Mouse (Mus musculus) neural tube, embryonic 10.5 days (tissue): Measurements from ENCODE around the gene Ch25h.

Source experiments
- DNase-seq: peaks from one replicate; pipeline ENCODE4 v3.0.0-alpha.2; 2017; ENCODE audit warnings: low spot score; ENCODE audit errors: extremely low spot score

Gene Ch25h

DNA sequence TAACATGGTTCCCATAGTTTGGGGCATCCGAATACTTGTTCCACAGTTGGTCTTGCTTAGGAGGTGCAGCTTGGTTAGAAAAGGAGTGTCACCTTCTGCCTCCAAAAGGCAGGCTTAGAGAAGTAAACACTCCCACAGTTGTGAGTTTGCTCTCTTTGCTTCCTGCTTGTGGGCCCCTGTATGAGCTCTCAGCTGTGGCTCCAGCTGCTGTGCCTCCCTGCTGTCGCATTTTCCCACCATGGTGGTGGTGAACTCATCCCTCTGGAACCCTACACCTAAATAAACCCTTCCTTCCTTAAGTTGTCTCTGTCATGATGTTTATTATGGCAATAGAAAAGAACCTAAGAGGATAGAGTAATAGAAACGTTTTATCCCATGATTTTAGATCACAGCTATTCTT is 6.2 kb downstream of the Ch25h start:
- no peak for DNase-seq

DNA sequence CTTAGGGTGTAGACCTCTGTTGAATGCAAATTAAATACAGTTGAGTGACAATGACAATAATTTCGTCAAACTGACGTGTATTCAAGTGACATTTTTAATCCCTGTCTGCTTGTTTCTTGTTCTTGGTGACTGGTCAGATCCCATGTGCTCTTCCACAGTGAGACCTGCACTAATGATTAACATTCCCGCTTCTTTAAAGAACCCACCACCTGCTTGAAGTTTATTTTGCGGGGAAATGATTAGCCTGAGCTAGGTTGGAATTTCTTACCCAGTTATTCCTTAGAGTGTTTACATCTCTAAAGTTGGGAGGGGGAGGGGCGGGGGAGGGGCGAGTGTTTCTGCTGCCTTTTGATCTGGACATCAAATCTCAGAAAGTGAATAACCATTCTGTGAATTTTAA is 6.7 kb downstream of the Ch25h start:
- no peak for DNase-seq

DNA sequence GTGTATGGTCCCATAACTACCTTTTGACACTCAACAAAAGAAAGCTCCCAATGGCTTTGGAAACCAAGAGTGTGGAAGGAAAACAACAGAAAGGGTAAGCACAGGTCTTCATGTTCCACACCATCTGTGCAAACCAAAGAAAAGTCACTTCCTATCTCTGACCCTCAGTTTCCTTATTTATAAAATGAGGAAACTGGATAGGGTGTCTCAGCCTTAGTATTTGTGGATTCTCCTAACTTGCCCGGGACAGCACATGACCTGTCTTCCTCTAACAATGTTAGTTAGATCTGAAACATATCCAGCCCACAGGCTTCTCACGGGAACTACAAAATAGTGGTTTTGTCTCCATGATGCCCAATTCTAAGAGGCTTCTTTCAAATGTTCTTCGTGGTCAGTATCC is 10.5 kb downstream of the Ch25h start:
- DNase-seq = no peak

DNA sequence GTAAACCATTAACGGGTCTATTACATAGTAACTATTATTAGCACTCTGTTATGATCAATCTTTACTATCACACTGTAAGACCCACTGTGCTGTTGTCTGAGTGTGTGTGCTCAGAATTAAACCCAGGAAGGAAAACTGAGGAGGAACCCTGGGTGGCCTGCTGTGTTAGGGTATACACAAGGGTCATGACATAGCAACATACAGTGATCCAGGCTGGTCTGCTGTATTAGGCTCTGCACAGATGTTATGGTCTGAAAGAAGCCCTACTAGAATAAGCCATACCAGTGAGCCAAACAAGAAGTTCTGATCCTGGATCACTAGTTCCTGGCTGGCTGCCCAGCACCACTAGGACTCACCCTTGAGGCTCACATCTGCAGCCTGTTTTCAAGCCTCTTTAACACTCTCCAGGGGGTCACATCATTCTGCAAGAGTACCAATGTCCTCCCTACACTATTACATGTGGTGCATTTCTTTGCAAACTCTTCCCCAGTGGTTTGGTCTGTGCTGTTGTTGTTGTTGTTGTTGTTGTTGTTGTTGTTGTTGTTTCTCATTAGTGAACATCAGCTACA is 13.4 kb downstream of the Ch25h start:
- DNase-seq = no peak

DNA sequence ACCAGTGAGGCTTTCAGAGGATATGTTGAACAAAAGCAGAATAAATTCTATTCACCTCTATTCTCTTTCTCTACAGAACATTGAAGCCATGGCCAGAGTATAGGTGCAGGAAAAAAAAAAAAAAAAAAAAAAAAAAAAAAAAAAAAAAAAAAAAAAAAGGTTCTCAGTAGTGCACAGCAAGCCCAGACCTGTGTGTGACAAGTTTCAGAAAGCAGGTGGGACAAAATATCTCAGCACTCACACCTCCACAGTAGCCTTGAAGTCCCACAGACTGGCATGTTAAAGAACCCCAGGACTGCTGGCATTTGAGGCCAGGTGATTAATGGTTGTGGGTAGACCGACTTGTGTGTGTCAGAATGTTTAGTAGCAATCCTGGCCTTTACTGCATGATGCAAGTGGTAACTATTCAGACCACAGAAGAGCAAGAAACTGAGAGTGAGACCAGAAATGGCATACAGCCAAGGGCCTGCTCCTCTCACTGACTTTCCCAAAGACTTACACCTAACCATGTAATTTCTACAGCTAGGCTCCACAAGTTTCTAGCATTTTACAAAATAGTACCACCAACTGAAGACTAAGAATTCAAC is 24.1 kb downstream of the Ch25h start:
- no peak for DNase-seq

DNA sequence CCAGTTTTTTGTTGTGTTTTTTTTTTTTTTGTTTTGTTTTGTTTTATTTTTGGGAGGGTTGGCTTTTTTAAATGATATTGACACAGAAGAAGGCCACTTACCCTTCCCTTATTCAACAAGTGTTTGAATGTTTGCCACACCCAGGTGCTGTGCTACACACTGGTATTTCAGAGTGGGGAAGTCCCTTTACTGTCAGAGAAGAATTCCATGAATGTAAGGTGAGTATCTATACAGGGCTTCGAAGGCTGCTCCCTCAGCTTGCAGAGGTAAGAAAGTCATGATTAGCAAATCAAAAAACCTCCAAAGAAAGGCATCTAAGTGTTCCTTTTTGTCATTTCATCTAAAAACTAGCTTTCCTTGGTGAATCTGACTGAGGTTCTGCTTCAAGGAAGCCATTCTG is 26.1 kb downstream of the Ch25h start:
- no peak for DNase-seq

DNA sequence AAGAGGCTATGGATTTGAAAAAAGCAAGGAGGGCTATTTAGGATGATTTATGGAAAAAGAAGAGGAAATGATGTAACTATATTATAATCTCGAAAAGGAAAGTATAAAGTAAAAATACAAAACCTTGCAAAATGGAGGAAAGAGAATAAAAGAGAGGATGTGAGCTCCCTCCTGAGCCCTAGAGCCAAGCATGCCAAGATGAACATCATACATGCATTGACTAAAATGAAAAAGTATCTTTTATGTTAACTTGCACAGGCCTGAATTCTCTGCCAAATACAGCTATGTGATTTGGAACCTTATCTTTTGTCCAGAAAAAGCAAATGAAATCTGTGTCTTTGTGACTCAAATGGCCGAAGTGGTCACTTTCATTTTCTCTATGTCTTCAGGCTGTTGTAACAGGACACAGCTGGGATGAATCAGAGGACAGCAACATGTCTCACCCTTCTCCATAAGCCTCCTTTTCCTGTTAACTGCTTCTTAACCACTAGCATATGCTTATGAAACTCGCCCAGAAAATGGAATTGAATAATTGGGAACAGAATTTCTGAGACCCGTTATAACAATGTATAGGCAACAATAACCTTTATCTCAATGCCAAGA is 29.5 kb downstream of the Ch25h start:
- no peak for DNase-seq

DNA sequence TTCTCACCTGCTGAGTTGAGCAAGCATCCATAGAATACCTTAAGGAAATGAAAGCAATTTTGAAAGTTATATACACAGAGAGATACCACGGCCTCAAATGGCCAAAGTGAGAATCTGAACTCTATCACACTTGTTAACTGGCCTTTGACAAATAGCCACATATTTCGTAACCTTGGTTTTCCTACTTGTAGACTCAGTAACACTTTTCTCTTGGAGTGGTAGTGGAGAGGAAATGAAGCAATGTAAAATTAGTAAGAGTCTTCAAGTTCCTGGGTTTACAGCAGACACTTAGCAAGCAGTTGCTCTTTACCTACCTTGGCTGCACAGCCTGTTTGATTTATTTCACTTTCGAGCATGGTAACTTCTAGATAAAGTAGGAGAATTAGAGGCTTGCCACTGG is 30.2 kb downstream of the Ch25h start:
- no peak for DNase-seq

DNA sequence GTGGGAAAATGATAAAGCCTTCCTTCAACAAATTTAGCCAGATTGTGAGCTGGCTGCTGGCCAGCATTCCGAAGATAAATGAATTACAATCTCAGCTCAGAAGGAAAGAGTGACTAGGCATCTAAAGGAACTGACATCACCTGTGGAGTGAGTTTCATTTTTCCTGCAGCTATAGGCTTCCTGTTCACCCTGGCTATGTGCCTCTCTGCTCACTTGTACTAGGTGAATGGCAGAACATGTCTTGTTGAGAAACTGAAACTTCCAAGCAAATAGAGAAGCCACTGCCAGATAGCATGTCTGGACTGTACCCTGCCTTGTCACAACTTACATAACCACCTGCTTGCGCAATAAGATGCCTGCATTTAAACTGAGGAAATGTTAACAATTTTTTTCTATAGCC is 33.0 kb downstream of the Ch25h start:
- DNase-seq = no peak

DNA sequence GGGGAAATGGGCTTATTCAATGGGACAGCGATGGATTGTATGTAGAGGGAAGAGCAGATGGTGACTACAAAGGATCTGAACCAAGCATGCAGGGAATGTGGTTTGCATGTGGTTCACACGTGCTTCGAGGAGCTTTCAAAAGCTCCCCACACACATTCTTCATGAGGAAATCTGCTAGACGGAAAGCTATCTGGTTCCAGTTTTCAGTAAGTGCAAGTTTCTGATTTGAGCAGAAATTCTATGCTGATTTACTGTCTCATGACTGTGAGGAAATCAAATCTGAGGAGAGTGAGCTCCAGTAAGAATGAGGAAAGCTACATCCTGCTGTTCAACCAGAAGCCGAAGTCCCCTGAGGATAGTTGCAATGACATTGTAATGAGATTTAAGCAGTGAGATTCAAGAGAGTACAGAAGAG is 39.8 kb downstream of the Ch25h start:
- DNase-seq = peak; percentile 16

DNA sequence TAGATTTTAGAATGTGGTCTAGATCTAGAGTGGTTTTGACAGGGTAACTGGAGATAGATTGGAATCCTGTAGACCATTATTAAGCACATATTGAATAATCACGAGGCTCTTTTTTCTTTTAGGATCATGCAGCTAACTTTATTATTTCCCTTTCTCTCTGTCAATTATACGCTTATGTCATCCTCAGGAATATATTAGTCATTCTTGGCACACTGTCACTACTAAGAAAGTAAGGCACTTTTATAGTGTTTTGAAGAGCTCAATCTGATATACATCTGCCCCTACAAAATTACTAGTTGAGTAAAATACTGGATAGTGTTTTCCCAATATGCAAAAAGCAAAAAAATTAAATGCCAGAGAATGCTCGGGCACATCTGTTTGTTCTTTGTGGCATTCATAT is 43.6 kb downstream of the Ch25h start:
- DNase-seq = no peak

DNA sequence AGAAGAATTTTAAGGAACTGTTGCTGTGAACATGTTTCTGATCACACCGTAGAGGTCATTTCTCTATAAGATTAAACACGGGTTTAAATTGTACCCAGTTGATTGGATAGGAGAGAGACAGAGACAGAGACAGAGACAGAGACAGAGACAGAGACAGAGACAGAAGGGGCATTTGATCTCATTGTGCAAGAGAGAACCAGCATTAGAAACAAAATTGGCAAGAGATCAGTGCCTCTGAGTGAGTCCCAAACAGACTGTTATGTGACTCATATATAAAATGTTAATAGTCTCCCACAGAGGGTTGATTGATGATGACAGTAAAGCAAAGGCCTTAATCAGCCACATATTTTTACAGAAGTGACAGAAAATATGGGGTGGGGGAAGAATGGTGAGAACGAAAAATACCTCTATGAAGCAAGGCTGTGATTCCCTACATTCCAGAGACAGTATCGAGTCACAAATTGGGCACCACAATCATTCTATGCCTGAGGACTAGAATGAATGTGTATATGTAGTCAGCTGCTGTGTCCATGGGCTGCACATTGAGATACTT is 51.1 kb downstream of the Ch25h start:
- DNase-seq = no peak
